Comparison of ENCODE assay signal across 8 mouse cellular contexts in genomic region chr3:38883676-38884075, GRCm38 (mm10). TPM values are rescaled to one million over a fixed set of nuclear protein-coding genes. Genes with fewer than 3 reads are reported as not detected.
DNase-seq lines count a peak whose midpoint lies in the region; ATAC-seq and TF ChIP-seq lines count a peak whose summit lies in the region.
"Had no signal": no experiment of that assay in that cellular context is flagged by ENCODE, and none has a peak within 500 bp of the region (broad histone marks: within the 10 kb centered on the region; RNA-seq: fewer than 3 reads in every experiment).

No protein-coding gene starts in this region.

- H3K4me2 ChIP-seq in lung, embryonic 14.5 days: peak overlapping the region; percentile 96
- H3K4me2 ChIP-seq in forebrain, postnatal 0 days (ENCODE audit: low read depth): peak overlapping the region; percentile 96

- no peaks in the 10 kb centered on the region for H3K9me3 ChIP-seq in lung, embryonic 14.5 days (ENCODE audit: low read depth, low read length)
- no peaks in the 10 kb centered on the region for H3K9me3 ChIP-seq in forebrain, postnatal 0 days (ENCODE audit: low read length)
- H3K9me3 ChIP-seq in midbrain, embryonic 10.5 days (replicated peaks): no peaks in the 10 kb centered on the region
- H3K9me3 ChIP-seq: liver, embryonic 15.5 days had no signal

- 0 out of 2 replicates have a peak overlapping the region, but pooled peaks have one; percentile 13 for H3K27ac ChIP-seq in lung, embryonic 14.5 days (ENCODE audit: low read depth)
- H3K27ac ChIP-seq in forebrain, postnatal 0 days (ENCODE audit: low read depth, low read length): peak overlapping the region; percentile 75
- peak overlapping the region; percentile 93 for H3K27ac ChIP-seq in midbrain, embryonic 10.5 days (replicated peaks)
- H3K27ac ChIP-seq: liver, embryonic 15.5 days had no signal

- H3K4me1 ChIP-seq in lung, embryonic 14.5 days (ENCODE audit: insufficient read depth): peaks cover 7% of the 10 kb centered on the region
- H3K4me1 ChIP-seq in lung, adult 2 months (ENCODE audit: control insufficient read depth, insufficient read depth, low read length): peaks cover 11% of the 10 kb centered on the region; the same call in 1 of the 2 replicates
- no peaks in the 10 kb centered on the region for H3K4me1 ChIP-seq in forebrain, postnatal 0 days (ENCODE audit: insufficient read depth)
- H3K4me1 ChIP-seq in midbrain, embryonic 10.5 days: peaks cover 32% of the 10 kb centered on the region

- DNase-seq in lung, embryonic 14.5 days: no peak
- no peak for DNase-seq in lung, adult 2 months
- peak; percentile 59 for DNase-seq in forebrain, postnatal 0 days
- DNase-seq in midbrain, embryonic 10.5 days (ENCODE audit: low spot score): peak; percentile 10
- DNase-seq in thymus, postnatal 10 days (ENCODE audit: low spot score in 2 of 2): no peak
- DNase-seq in spleen, adult 18-20 months: no peak
- no peak for DNase-seq in thymus, adult 18-20 months

- TF ChIP-seq POLR2A in lung, adult 2 months (IDR thresholded peaks at IDR 0.05; ENCODE audit: borderline replicate concordance, extremely low read depth, low read depth, low read length): no peak

- no peaks in the 10 kb centered on the region for H3K36me3 ChIP-seq in lung, embryonic 14.5 days (ENCODE audit: insufficient read depth)
- H3K36me3 ChIP-seq in forebrain, postnatal 0 days (ENCODE audit: insufficient read depth): peaks cover 9% of the 10 kb centered on the region; the same call in 1 of the 2 replicates
- peaks cover 7% of the 10 kb centered on the region for H3K36me3 ChIP-seq in midbrain, embryonic 10.5 days
- H3K36me3 ChIP-seq: liver, embryonic 15.5 days had no signal

- TF ChIP-seq CTCF in lung, embryonic 14.5 days (IDR thresholded peaks at IDR 0.05; ENCODE audit: low read depth): no peak
- no peak for TF ChIP-seq CTCF in lung, adult 2 months (IDR thresholded peaks at IDR 0.05; ENCODE audit: insufficient read depth, low read length)
- no peak for TF ChIP-seq CTCF in forebrain, postnatal 0 days (IDR thresholded peaks at IDR 0.05; ENCODE audit: low read depth)

- H3K27me3 ChIP-seq in lung, embryonic 14.5 days (ENCODE audit: insufficient read depth, low read length): no peaks in the 10 kb centered on the region; the same call in 1 of the 2 replicates
- no peaks in the 10 kb centered on the region for H3K27me3 ChIP-seq in forebrain, postnatal 0 days (ENCODE audit: insufficient read depth, low read length)
- H3K27me3 ChIP-seq in midbrain, embryonic 10.5 days (ENCODE audit: low read depth, poor library complexity, severe bottlenecking): peaks cover 11% of the 10 kb centered on the region

- no peak for ATAC-seq in lung, embryonic 14.5 days (ENCODE audit: insufficient read depth)
- no peak for ATAC-seq in forebrain, postnatal 0 days

- WGBS in lung, embryonic 14.5 days: 42% methylated on average over 9 of the region's 9 CpGs
- WGBS in lung, adult 2 months: 44% methylated on average over 9 of the region's 9 CpGs
- 10% methylated on average over 9 of the region's 9 CpGs for WGBS in forebrain, postnatal 0 days
- 43% methylated on average over 9 of the region's 9 CpGs for WGBS in midbrain, embryonic 10.5 days

- no peak overlapping the region for H3K9ac ChIP-seq in lung, embryonic 14.5 days
- peak overlapping the region; percentile 46 for H3K9ac ChIP-seq in forebrain, postnatal 0 days
- H3K9ac ChIP-seq: liver, embryonic 15.5 days had no signal

- no peak overlapping the region for H3K4me3 ChIP-seq in lung, embryonic 14.5 days (ENCODE audit: low read depth, low read length)
- no peak overlapping the region for H3K4me3 ChIP-seq in lung, adult 2 months (replicated peaks; ENCODE audit: extremely low read depth, low read depth, low read length)
- peak overlapping the region; percentile 78 for H3K4me3 ChIP-seq in forebrain, postnatal 0 days (ENCODE audit: low read depth, low read length)
- peak overlapping the region; percentile 89 for H3K4me3 ChIP-seq in midbrain, embryonic 10.5 days

RNA-seq across cellular contexts. Expression of gene Fat4, which starts 3.1 kb away (rescaled TPM):
- 9.3 and 9.7 TPM in 2 replicates for polyA plus RNA-seq in lung, embryonic 14.5 days (2014; fragmentation: Nextera tagmentation; extraction: Ambion mirVana)
- 4.2 and 5.3 TPM in 2 replicates for polyA plus RNA-seq in lung, adult 2 months (2012; rRNA removed)
- total RNA-seq in forebrain, postnatal 0 days (2014; rRNA removed): 49.6 and 62.6 TPM in 2 replicates
- 3.2 and 4.3 TPM in 2 replicates for polyA plus RNA-seq in forebrain, postnatal 0 days (2015; fragmentation: Nextera tagmentation; extraction: Ambion mirVana)
- polyA plus RNA-seq in midbrain, embryonic 10.5 days (2016; fragmentation: Nextera tagmentation; extraction: Ambion mirVana): 5.1 and 6.6 TPM in 2 replicates

Comparison
In these comparisons a context has a peak if more than half of its experiments do, and no peak if none do; other contexts are left out.
1. DNase-seq: peak in forebrain, postnatal 0 days (single experiment) and midbrain, embryonic 10.5 days (single experiment); none in lung, embryonic 14.5 days (single experiment), lung, adult 2 months (single experiment), thymus, postnatal 10 days (0 of 2), spleen, adult 18-20 months (0 of 2) and thymus, adult 18-20 months (0 of 2).
2. H3K27ac ChIP-seq: peak in every context shown above with its lines; median percentile 93 in midbrain, embryonic 10.5 days; 75 in forebrain, postnatal 0 days; 13 in lung, embryonic 14.5 days.
3. H3K4me3 ChIP-seq: peak in forebrain, postnatal 0 days (single experiment) and midbrain, embryonic 10.5 days (single experiment); none in lung, embryonic 14.5 days (single experiment) and lung, adult 2 months (single experiment).